Mouse (Mus musculus) ovary, adult 18-20 months (tissue): ENCODE measurements around the gene Lgals3.

Experiments
- DNase-seq: peaks from one replicate; pipeline ENCODE4 v3.0.0; 2022; ENCODE audit warnings: low spot score, mixed read lengths

Gene Lgals3

GRCm38 (mm10) chr14:47432987-47433386 is 65.4 kb downstream of the Lgals3 start:
- DNase-seq, result no peak
